Comparison of ENCODE assay signal across 1 mouse cellular context in genomic region chr5:113830292-113830643, GRCm38 (mm10).
A peak's percentile ranks its signal among the peaks of the same experiment; 100 is the strongest.
TF ChIP-seq lines count a peak whose summit lies in the region.

No protein-coding gene starts in this region.

TF ChIP-seq in MEL, 35 proteins besides CTCF, POLR2A, EP300 and RAD21 (continued from another document):
- TF ChIP-seq BHLHE40 (IDR thresholded peaks at IDR 0.05; ENCODE audit: borderline replicate concordance, low read depth, low read length): peak; percentile 91
- TF ChIP-seq MAX (IDR thresholded peaks at IDR 0.05; ENCODE audit: low read length): peak; percentile 95
- TF ChIP-seq CHD2 (IDR thresholded peaks at IDR 0.05; ENCODE audit: low read length): no peak; the same call in 1 of the 2 replicates
- peak; percentile 61 for TF ChIP-seq ELF1 (IDR thresholded peaks at IDR 0.05; ENCODE audit: low read depth, low read length)
- TF ChIP-seq UBTF (IDR thresholded peaks at IDR 0.05; ENCODE audit: borderline replicate concordance, insufficient read depth, low read depth, low read length): no peak
- peak; percentile 81 for TF ChIP-seq MXI1 (IDR thresholded peaks at IDR 0.05; ENCODE audit: low read depth, low read length)
- 0 out of 2 replicates have a peak, but pooled peaks have one; percentile 38 for TF ChIP-seq TCF12 (IDR thresholded peaks at IDR 0.05; ENCODE audit: low read depth, low read length)
- peak; percentile 55 for TF ChIP-seq HCFC1 (IDR thresholded peaks at IDR 0.05; ENCODE audit: low read depth, low read length)
